Mouse (Mus musculus) myocyte (in vitro differentiated cells): ENCODE data around the gene Bnipl.

ENCODE experiments used
- MAX ChIP-seq: IDR thresholded peaks from one replicate; pipeline ENCODE4 v1.6.1; 2011; ENCODE audit warnings: low read depth, mild to moderate bottlenecking, control low read depth
- MYOG ChIP-seq, 3 experiments: IDR thresholded peaks; one replicate each; pipeline ENCODE4 v1.6.1; 2011; ENCODE audit warnings: control low read depth in 2 of 3, low read depth in 2 of 3, mild to moderate bottlenecking in 2 of 3; ENCODE audit not compliant: insufficient read length in 2 of 3, control insufficient read depth in 1 of 3, insufficient read depth in 1 of 3
- TCF12 ChIP-seq: IDR thresholded peaks from one replicate; pipeline ENCODE4 v1.6.1; 2011; ENCODE audit warnings: mild to moderate bottlenecking, control low read depth; ENCODE audit not compliant: poor library complexity, insufficient read depth, severe bottlenecking
- USF1 ChIP-seq: IDR thresholded peaks from one replicate; pipeline ENCODE4 v1.6.1; 2011; ENCODE audit warnings: low read depth, mild to moderate bottlenecking, control low read depth, moderate library complexity

DNA sequence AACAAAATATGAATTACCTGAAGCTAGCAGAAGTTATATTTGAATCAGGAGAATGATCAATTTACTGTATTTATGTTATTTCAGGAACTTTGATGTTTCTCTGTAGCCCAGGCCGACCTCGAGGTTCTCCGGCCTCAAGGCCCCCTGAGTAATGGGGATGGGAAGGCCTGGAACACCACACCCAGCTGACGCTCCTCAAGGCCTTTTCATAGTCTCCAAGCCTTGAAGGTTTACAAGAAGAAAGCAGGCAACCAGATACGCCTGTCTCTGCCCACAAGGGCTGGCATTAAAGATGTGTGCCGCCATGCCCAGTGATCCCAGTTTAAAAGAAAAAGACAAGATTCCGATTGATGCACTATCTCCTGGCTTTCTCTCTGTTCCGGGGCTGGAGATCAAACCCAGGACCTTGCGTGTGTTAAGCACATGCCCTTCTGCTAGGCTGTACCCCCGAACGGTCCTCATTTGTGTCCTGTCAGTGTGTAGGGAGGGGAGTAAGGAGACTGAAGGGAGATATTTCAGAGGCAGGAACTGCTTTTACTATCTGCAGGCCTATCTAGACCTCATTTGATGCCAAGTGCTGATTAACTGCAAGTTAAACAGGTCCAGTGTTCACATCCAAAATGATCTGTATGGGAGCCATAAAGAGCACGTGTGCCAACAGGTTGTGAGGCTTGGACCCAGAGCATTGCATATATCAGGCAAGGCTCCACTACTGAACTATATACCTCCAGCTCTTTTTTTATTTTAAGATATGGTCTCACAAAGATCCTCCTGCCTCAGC lies 33.7 kb upstream of the Bnipl start:
- no peak for TF ChIP-seq MAX
- no peak for TF ChIP-seq USF1
- no peak for TF ChIP-seq MYOG (IDR thresholded peaks at IDR 0.05; ENCODE audit: control insufficient read depth in 1 of 3, insufficient read depth in 1 of 3, insufficient read length in 2 of 3, low read depth in 2 of 3)
- TF ChIP-seq TCF12 = no peak
